Mouse (Mus musculus) hindbrain, embryonic 11.5 days (tissue): Measurements from ENCODE around the gene Med15. TPM values are rescaled to one million over a fixed set of nuclear protein-coding genes. Genes with fewer than 3 reads are reported as not detected.

ENCODE experiments used
- ATAC-seq: fragments of 200-750 bp; cut with Nextera tagmentation; 2 replicates; pipeline ENCODE4 v1.8.0; 2017; ENCODE audit warnings: mild to moderate bottlenecking, moderate TSS enrichment, moderate library complexity; ENCODE audit not compliant: low FRiP score
- DNase-seq: peaks from one replicate; pipeline ENCODE4 v3.0.0-alpha.2; 2015; ENCODE audit warnings: low spot score
- H3K27ac ChIP-seq: fragments of 300-500 bp; sonication (generic); 2 replicates; pipeline ENCODE4 v1.5.1; 2014; ENCODE audit warnings: mild to moderate bottlenecking, low read depth, low read length
- H3K27me3 ChIP-seq: fragments of 300-500 bp; sonication (generic); 2 replicates; pipeline ENCODE4 v1.6.1; 2014; ENCODE audit warnings: mild to moderate bottlenecking, low read length, moderate library complexity, mixed read lengths; ENCODE audit not compliant: control insufficient read depth, insufficient read depth
- H3K36me3 ChIP-seq: fragments of 300-500 bp; sonication (generic); 2 replicates; pipeline ENCODE4 v1.6.1; 2014; ENCODE audit warnings: mild to moderate bottlenecking, low read length, moderate library complexity, mixed read lengths; ENCODE audit not compliant: control insufficient read depth, insufficient read depth
- H3K4me1 ChIP-seq: fragments of 300-500 bp; sonication (generic); replicated peaks from 2 replicates; pipeline ENCODE4 v1.6.1; 2014; ENCODE audit warnings: low read length, mixed read lengths; ENCODE audit not compliant: control insufficient read depth, insufficient read depth
- H3K4me2 ChIP-seq: fragments of 300-500 bp; sonication (generic); replicated peaks from 2 replicates; pipeline ENCODE4 v1.6.1; 2014; ENCODE audit warnings: mild to moderate bottlenecking, low read depth, low read length
- H3K4me3 ChIP-seq: fragments of 300-500 bp; sonication (generic); 2 replicates; pipeline ENCODE4 v1.5.1; 2014; ENCODE audit warnings: low read depth, low read length
- H3K9ac ChIP-seq: fragments of 300-500 bp; sonication (generic); 2 replicates; pipeline ENCODE4 v1.6.1; 2014; ENCODE audit warnings: low read depth, low read length
- H3K9me3 ChIP-seq: fragments of 300-500 bp; sonication (generic); 2 replicates; pipeline ENCODE4 v1.6.1; 2016; ENCODE audit warnings: low read length; ENCODE audit not compliant: control insufficient read depth
- WGBS: fragments of 180-500 bp; shearing (Covaris S2); extraction: QIAGEN DNeasy Blood & Tissue Kit; methylation state at CpG from one replicate; pipeline ENCODE4 v1.1.7; 2014; 5-methylcytosine and 5-hydroxymethylcytosine counted together
- polyA plus RNA-seq: library from polyadenylated mRNA; unstranded; fragments of >200 nt; fragmentation: Nextera tagmentation; extraction: Ambion mirVana; gene quantifications from 2 replicates; pipeline ENCODE4 v1.2.1, GENCODE M21; 2014

The Med15 gene
- polyA plus RNA-seq, 1 experiment from 2014 or later: 42.8 TPM

- no peaks in the 10 kb centered on the region for H3K27me3 ChIP-seq
- no peak overlapping the region for H3K27ac ChIP-seq
- 86% methylated on average over 9 of the region's 9 CpGs for WGBS
- no peak overlapping the region for H3K4me2 ChIP-seq
- no peaks in the 10 kb centered on the region for H3K9me3 ChIP-seq
- no peaks in the 10 kb centered on the region for H3K4me1 ChIP-seq
- DNase-seq (no peak), ATAC-seq (no peak)
- H3K9ac ChIP-seq: no peak overlapping the region
- no peak overlapping the region for H3K4me3 ChIP-seq
- peaks cover 9% of the 10 kb centered on the region; the same call in 1 of the 2 replicates for H3K36me3 ChIP-seq
Measured at GRCm38 (mm10) chr16:17640706-17641105, 92.0 kb downstream of the Med15 start.

GRCm38 (mm10) chr16:17639951-17640350 is 92.7 kb downstream of the Med15 start:
- Histone ChIP-seq H3K4me3 (no peak overlapping the region), H3K36me3 (peaks cover 9% of the 10 kb centered on the region; the same call in 1 of the 2 replicates), H3K27ac (no peak overlapping the region), H3K9ac (no peak overlapping the region), H3K4me2 (no peak overlapping the region), H3K9me3 (no peaks in the 10 kb centered on the region), H3K27me3 (no peaks in the 10 kb centered on the region), H3K4me1 (no peaks in the 10 kb centered on the region)
- ATAC-seq: no peak
- no peak for DNase-seq
- 97% methylated on average over 6 of the region's 6 CpGs for WGBS

- Histone ChIP-seq H3K27me3 (no peaks in the 10 kb centered on the region), H3K4me1 (no peaks in the 10 kb centered on the region), H3K4me3 (no peak overlapping the region), H3K4me2 (no peak overlapping the region), H3K27ac (no peak overlapping the region), H3K36me3 (peaks cover 9% of the 10 kb centered on the region; the same call in 1 of the 2 replicates), H3K9me3 (no peaks in the 10 kb centered on the region), H3K9ac (no peak overlapping the region)
- ATAC-seq (no peak), DNase-seq (no peak)
- 91% methylated on average over 3 of the region's 3 CpGs for WGBS
Measured at GRCm38 (mm10) chr16:17639081-17639480, 93.6 kb downstream of the Med15 start.

GRCm38 (mm10) chr16:17638036-17638628 is 94.6 kb downstream of the Med15 start:
- ATAC-seq: no peak
- Histone ChIP-seq H3K4me3 (no peak overlapping the region), H3K9ac (no peak overlapping the region), H3K27me3 (no peaks in the 10 kb centered on the region), H3K4me2 (no peak overlapping the region), H3K4me1 (no peaks in the 10 kb centered on the region), H3K9me3 (no peaks in the 10 kb centered on the region), H3K36me3 (peaks cover 9% of the 10 kb centered on the region; the same call in 1 of the 2 replicates), H3K27ac (no peak overlapping the region)
- 88% methylated on average over 9 of the region's 9 CpGs for WGBS
- DNase-seq: no peak

- H3K9ac ChIP-seq: no peak overlapping the region
- H3K4me3 ChIP-seq: no peak overlapping the region
- no peaks in the 10 kb centered on the region for H3K4me1 ChIP-seq
- 93% methylated on average over 2 of the region's 2 CpGs for WGBS
- no peak overlapping the region for H3K27ac ChIP-seq
- H3K4me2 ChIP-seq: no peak overlapping the region
- ATAC-seq (no peak), DNase-seq (no peak)
- no peaks in the 10 kb centered on the region for H3K9me3 ChIP-seq
- no peaks in the 10 kb centered on the region for H3K27me3 ChIP-seq
- H3K36me3 ChIP-seq: peaks cover 9% of the 10 kb centered on the region; the same call in 1 of the 2 replicates
Measured at GRCm38 (mm10) chr16:17637610-17638009, 95.1 kb downstream of the Med15 start.

GRCm38 (mm10) chr16:17636904-17637303 is 95.8 kb downstream of the Med15 start:
- DNase-seq (no peak), ATAC-seq (no peak)
- H3K36me3 ChIP-seq: peaks cover 9% of the 10 kb centered on the region; the same call in 1 of the 2 replicates

GRCm38 (mm10) chr16:17633481-17634181 is 99.1 kb downstream of the Med15 start:
- no peak overlapping the region for H3K4me2 ChIP-seq
- H3K4me3 ChIP-seq: no peak overlapping the region
- DNase-seq (peak; percentile 15), ATAC-seq (no peak)
- no peaks in the 10 kb centered on the region for H3K27me3 ChIP-seq
- H3K27ac ChIP-seq: no peak overlapping the region
- no peaks in the 10 kb centered on the region for H3K9me3 ChIP-seq
- peaks cover 2% of the 10 kb centered on the region; the same call in 1 of the 2 replicates for H3K36me3 ChIP-seq
- WGBS: 79% methylated on average over 8 of the region's 8 CpGs
- H3K9ac ChIP-seq: no peak overlapping the region
- no peaks in the 10 kb centered on the region for H3K4me1 ChIP-seq

More at GRCm38 (mm10) chr16:17636904-17637303, 95.8 kb downstream of the Med15 start:
- WGBS: 84% methylated on average over 2 of the region's 2 CpGs
- H3K4me3 ChIP-seq: no peak overlapping the region
- no peaks in the 10 kb centered on the region for H3K4me1 ChIP-seq
- H3K27ac ChIP-seq: no peak overlapping the region
- no peaks in the 10 kb centered on the region for H3K9me3 ChIP-seq
- no peak overlapping the region for H3K4me2 ChIP-seq
- no peaks in the 10 kb centered on the region for H3K27me3 ChIP-seq
- H3K9ac ChIP-seq: no peak overlapping the region

- peaks cover 2% of the 10 kb centered on the region; the same call in 1 of the 2 replicates for H3K36me3 ChIP-seq
- no peak overlapping the region for H3K4me3 ChIP-seq
- no peaks in the 10 kb centered on the region for H3K4me1 ChIP-seq
- no peak overlapping the region for H3K4me2 ChIP-seq
- ATAC-seq (no peak), DNase-seq (no peak)
- no peaks in the 10 kb centered on the region for H3K9me3 ChIP-seq
- no peak overlapping the region for H3K9ac ChIP-seq
- no peaks in the 10 kb centered on the region for H3K27me3 ChIP-seq
- 98% methylated on average over 2 of the region's 2 CpGs for WGBS
- no peak overlapping the region for H3K27ac ChIP-seq
Measured at GRCm38 (mm10) chr16:17632580-17632979, 100.1 kb downstream of the Med15 start.

GRCm38 (mm10) chr16:17626269-17626555 is 106.5 kb downstream of the Med15 start:
- Histone ChIP-seq H3K9ac (no peak overlapping the region), H3K27me3 (no peaks in the 10 kb centered on the region), H3K4me2 (no peak overlapping the region), H3K4me1 (no peaks in the 10 kb centered on the region), H3K9me3 (no peaks in the 10 kb centered on the region), H3K36me3 (peaks cover 10% of the 10 kb centered on the region; the same call in 1 of the 2 replicates), H3K4me3 (no peak overlapping the region), H3K27ac (no peak overlapping the region)
- WGBS: 92% methylated on average over 5 of the region's 5 CpGs
- DNase-seq (no peak), ATAC-seq (no peak)
